Mouse (Mus musculus) small intestine, adult 2 months (tissue): ENCODE measurements around the gene Cecr2.

Experiments used
- CTCF ChIP-seq: fragments of 200-500 bp; IDR thresholded peaks from 2 replicates; pipeline ENCODE4 v1.5.1; 2012; ENCODE audit warnings: low read depth, mild to moderate bottlenecking, control low read depth, inconsistent platforms, low read length, moderate library complexity, mixed read lengths; ENCODE audit not compliant: insufficient replicate concordance, insufficient read length; ENCODE audit errors: extremely low read depth
- POLR2A ChIP-seq: fragments of 200-500 bp; IDR thresholded peaks from 2 replicates; pipeline ENCODE4 v1.6.1; 2012; ENCODE audit warnings: low read depth, mild to moderate bottlenecking, control low read depth, inconsistent platforms, low read length, moderate library complexity

DNA sequence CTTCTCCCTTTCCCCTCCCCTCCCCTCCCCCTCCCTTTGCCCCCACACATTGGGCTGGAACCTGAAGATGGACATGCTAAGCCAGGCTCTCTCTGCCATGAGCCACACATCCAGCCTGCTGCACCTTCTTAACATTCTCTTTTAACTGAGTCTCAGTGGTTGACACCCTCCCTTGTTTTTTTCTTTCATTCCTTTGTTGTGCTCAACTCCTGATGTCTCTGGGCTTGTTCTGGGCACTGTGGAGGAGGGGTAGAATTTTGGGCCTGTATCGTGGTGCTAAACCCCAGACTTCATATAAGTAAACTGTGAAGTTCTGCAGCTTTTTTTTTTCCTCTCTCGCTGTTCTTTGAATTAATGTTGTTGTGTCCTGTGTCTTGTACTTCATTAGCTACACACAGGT lies 9.8 kb downstream of the Cecr2 start:
- TF ChIP-seq CTCF (no peak), POLR2A (no peak)
